Mouse (Mus musculus): ENCODE measurements around the gene Ddx47.
A peak's percentile ranks its signal among the peaks of the same experiment; 100 is the strongest.

Ddx47 gene

GRCm38 (mm10) chr6:135011048-135011733, at the start of gene Ddx47:
Ddx47 (plus strand) TSS chr6:135011612.
- DNase-seq (ENCODE audit: low spot score) = peak; percentile 96

- no peak for DNase-seq (ENCODE audit: low spot score)
Measured at GRCm38 (mm10) chr6:134961858-134962517, 49.4 kb upstream of the Ddx47 start.

- DNase-seq (ENCODE audit: low spot score) = no peak
Measured at GRCm38 (mm10) chr6:134962518-134962893, 48.9 kb upstream of the Ddx47 start.

GRCm38 (mm10) chr6:134963910-134964309, 47.5 kb upstream of the Ddx47 start:
- DNase-seq (ENCODE audit: low spot score) = no peak

GRCm38 (mm10) chr6:134966681-134967080, 44.7 kb upstream of the Ddx47 start:
- no peak for DNase-seq (ENCODE audit: low spot score)

GRCm38 (mm10) chr6:134968326-134968725, 43.1 kb upstream of the Ddx47 start:
- DNase-seq (ENCODE audit: low spot score) = no peak

GRCm38 (mm10) chr6:134969498-134969897, 41.9 kb upstream of the Ddx47 start:
- no peak for DNase-seq (ENCODE audit: low spot score)

- peak; percentile 44 for DNase-seq (ENCODE audit: low spot score)
Measured at GRCm38 (mm10) chr6:134972096-134972495, 39.3 kb upstream of the Ddx47 start.

- peak; percentile 19 for DNase-seq (ENCODE audit: low spot score)
Measured at GRCm38 (mm10) chr6:134976628-134977027, 34.8 kb upstream of the Ddx47 start.

- DNase-seq (ENCODE audit: low spot score) = no peak
Measured at GRCm38 (mm10) chr6:134981231-134982062, 30.0 kb upstream of the Ddx47 start, which contains the start of gene Apold1. Apold1 (plus strand) TSS chr6:134981718.

GRCm38 (mm10) chr6:134983529-134984370, 27.7 kb upstream of the Ddx47 start:
- DNase-seq (ENCODE audit: low spot score) = peak; percentile 94

- DNase-seq (ENCODE audit: low spot score) = peak; percentile 58
Measured at GRCm38 (mm10) chr6:134984748-134985147, 26.7 kb upstream of the Ddx47 start.

GRCm38 (mm10) chr6:134988377-134988776, 23.0 kb upstream of the Ddx47 start:
- DNase-seq (ENCODE audit: low spot score) = no peak

GRCm38 (mm10) chr6:134990674-134991073, 20.7 kb upstream of the Ddx47 start:
- DNase-seq (ENCODE audit: low spot score) = no peak

- no peak for DNase-seq (ENCODE audit: low spot score)
Measured at GRCm38 (mm10) chr6:134994031-134994651, 17.3 kb upstream of the Ddx47 start.

GRCm38 (mm10) chr6:134994985-134995384, 16.4 kb upstream of the Ddx47 start:
- DNase-seq (ENCODE audit: low spot score) = no peak

GRCm38 (mm10) chr6:134996918-134997317, 14.5 kb upstream of the Ddx47 start:
- no peak for DNase-seq (ENCODE audit: low spot score)

- no peak for DNase-seq (ENCODE audit: low spot score)
Measured at GRCm38 (mm10) chr6:134998076-134998475, 13.3 kb upstream of the Ddx47 start.

- DNase-seq (ENCODE audit: low spot score) = no peak
Measured at GRCm38 (mm10) chr6:134998781-134999180, 12.6 kb upstream of the Ddx47 start.

- DNase-seq (ENCODE audit: low spot score) = no peak
Measured at GRCm38 (mm10) chr6:135000272-135000671, 11.1 kb upstream of the Ddx47 start.

- no peak for DNase-seq (ENCODE audit: low spot score)
Measured at GRCm38 (mm10) chr6:135001991-135002390, 9.4 kb upstream of the Ddx47 start.
